Mouse (Mus musculus): ENCODE measurements around the gene Kdm4a. TPM values are rescaled to one million over a fixed set of nuclear protein-coding genes. Genes with fewer than 3 reads are reported as not detected.
A peak's percentile ranks its signal among the peaks of the same experiment; 100 is the strongest.

The Kdm4a gene
- polyA plus RNA-seq, 1 experiment from 2014 or later, result 64.8 TPM

GRCm38 (mm10) chr4:118135414-118135813, 44.4 kb downstream of the Kdm4a start:
- Histone ChIP-seq H3K36me3 (peaks cover 42% of the 10 kb centered on the region), H3K27me3 (no peaks in the 10 kb centered on the region), H3K9me3 (no peaks in the 10 kb centered on the region), H3K9ac (replicated peaks) (peak overlapping the region; percentile 63; the same call in 1 of the 2 replicates), H3K27ac (no peak overlapping the region; the same call in 1 of the 2 replicates), H3K4me2 (replicated peaks) (peak overlapping the region; percentile 79), H3K4me3 (replicated peaks) (peak overlapping the region; percentile 94), H3K4me1 (replicated peaks) (peaks cover 28% of the 10 kb centered on the region)
- ATAC-seq, result no peak
- 97% methylated on average over 1 of the region's 1 CpGs for WGBS

- Histone ChIP-seq H3K9me3 (no peaks in the 10 kb centered on the region), H3K27me3 (no peaks in the 10 kb centered on the region), H3K27ac (peak within 1 kb of the TSS; percentile 85), H3K9ac (replicated peaks) (peak within 1 kb of the TSS; percentile 89), H3K4me2 (replicated peaks) (peak within 1 kb of the TSS; percentile 79), H3K36me3 (peaks cover 35% of the 10 kb centered on the region), H3K4me3 (replicated peaks) (peak within 1 kb of the TSS; percentile 94), H3K4me1 (replicated peaks) (peaks cover 28% of the 10 kb centered on the region)
- WGBS, result under 1% methylated on average over 84 of the region's 84 CpGs
- ATAC-seq, result peak; percentile 99
Observed at GRCm38 (mm10) chr4:118134485-118135365, 45.1 kb downstream of the Kdm4a start, which contains the start of gene St3gal3. Gene St3gal3, minus strand, starts transcription at chr4:118134914.

- ATAC-seq, result no peak
- no peaks in the 10 kb centered on the region for H3K27me3 ChIP-seq
- H3K4me3 ChIP-seq (replicated peaks), result no peak overlapping the region
- H3K36me3 ChIP-seq, result peaks cover 5% of the 10 kb centered on the region
- H3K9ac ChIP-seq (replicated peaks), result no peak overlapping the region
- H3K9me3 ChIP-seq, result no peaks in the 10 kb centered on the region
- peaks cover 33% of the 10 kb centered on the region for H3K4me1 ChIP-seq (replicated peaks)
- H3K27ac ChIP-seq, result no peak overlapping the region
- 88% methylated on average over 5 of the region's 5 CpGs for WGBS
- H3K4me2 ChIP-seq (replicated peaks), result no peak overlapping the region
Observed at GRCm38 (mm10) chr4:118131329-118131728, 48.5 kb downstream of the Kdm4a start.

- H3K9ac ChIP-seq (replicated peaks), result no peak overlapping the region
- 90% methylated on average over 14 of the region's 14 CpGs for WGBS
- no peaks in the 10 kb centered on the region for H3K9me3 ChIP-seq
- no peaks in the 10 kb centered on the region for H3K27me3 ChIP-seq
- H3K4me2 ChIP-seq (replicated peaks), result no peak overlapping the region
- H3K27ac ChIP-seq, result no peak overlapping the region
- 0 out of 2 replicates have a peak, but pooled peaks cover 5% of the 10 kb centered on the region for H3K4me1 ChIP-seq (replicated peaks)
- H3K36me3 ChIP-seq, result no peaks in the 10 kb centered on the region; the same call in 1 of the 2 replicates
- no peak overlapping the region for H3K4me3 ChIP-seq (replicated peaks)
- ATAC-seq, result no peak
Observed at GRCm38 (mm10) chr4:118123030-118123704, 56.7 kb downstream of the Kdm4a start.

GRCm38 (mm10) chr4:118122078-118122477, 57.8 kb downstream of the Kdm4a start:
- Histone ChIP-seq H3K27ac (no peak overlapping the region), H3K9ac (replicated peaks) (no peak overlapping the region), H3K27me3 (no peaks in the 10 kb centered on the region), H3K4me3 (replicated peaks) (no peak overlapping the region), H3K36me3 (no peaks in the 10 kb centered on the region; the same call in 1 of the 2 replicates), H3K9me3 (no peaks in the 10 kb centered on the region; the same call in 1 of the 2 replicates), H3K4me2 (replicated peaks) (no peak overlapping the region), H3K4me1 (replicated peaks) (no peaks in the 10 kb centered on the region)
- ATAC-seq, result no peak
- 84% methylated on average over 10 of the region's 10 CpGs for WGBS

- H3K9me3 ChIP-seq, result no peaks in the 10 kb centered on the region; the same call in 1 of the 2 replicates
- H3K36me3 ChIP-seq, result no peaks in the 10 kb centered on the region; the same call in 1 of the 2 replicates
- no peak overlapping the region for H3K9ac ChIP-seq (replicated peaks)
- 95% methylated on average over 10 of the region's 10 CpGs for WGBS
- H3K27me3 ChIP-seq, result no peaks in the 10 kb centered on the region
- H3K27ac ChIP-seq, result no peak overlapping the region
- H3K4me1 ChIP-seq (replicated peaks), result no peaks in the 10 kb centered on the region
- H3K4me3 ChIP-seq (replicated peaks), result no peak overlapping the region
- no peak for ATAC-seq
- no peak overlapping the region for H3K4me2 ChIP-seq (replicated peaks)
Observed at GRCm38 (mm10) chr4:118117565-118117964, 62.3 kb downstream of the Kdm4a start.

GRCm38 (mm10) chr4:118116098-118116497, 63.7 kb downstream of the Kdm4a start:
- H3K4me3 ChIP-seq (replicated peaks), result no peak overlapping the region
- no peak overlapping the region for H3K27ac ChIP-seq
- H3K9me3 ChIP-seq, result no peaks in the 10 kb centered on the region; the same call in 1 of the 2 replicates
- no peak overlapping the region for H3K4me2 ChIP-seq (replicated peaks)
- no peaks in the 10 kb centered on the region for H3K4me1 ChIP-seq (replicated peaks)
- H3K9ac ChIP-seq (replicated peaks), result no peak overlapping the region
- no peaks in the 10 kb centered on the region for H3K36me3 ChIP-seq
- no peaks in the 10 kb centered on the region for H3K27me3 ChIP-seq
- ATAC-seq, result no peak
- WGBS, result 93% methylated on average over 11 of the region's 11 CpGs

GRCm38 (mm10) chr4:118115132-118115531, 64.7 kb downstream of the Kdm4a start:
- Histone ChIP-seq H3K27ac (no peak overlapping the region), H3K4me2 (replicated peaks) (no peak overlapping the region), H3K9me3 (no peaks in the 10 kb centered on the region; the same call in 1 of the 2 replicates), H3K36me3 (no peaks in the 10 kb centered on the region), H3K4me1 (replicated peaks) (no peaks in the 10 kb centered on the region), H3K9ac (replicated peaks) (no peak overlapping the region), H3K4me3 (replicated peaks) (no peak overlapping the region), H3K27me3 (no peaks in the 10 kb centered on the region)
- no peak for ATAC-seq
- 95% methylated on average over 7 of the region's 7 CpGs for WGBS

GRCm38 (mm10) chr4:118112601-118113000, 67.2 kb downstream of the Kdm4a start:
- Histone ChIP-seq H3K36me3 (no peaks in the 10 kb centered on the region), H3K4me2 (replicated peaks) (no peak overlapping the region), H3K9me3 (no peaks in the 10 kb centered on the region; the same call in 1 of the 2 replicates), H3K27ac (no peak overlapping the region), H3K4me3 (replicated peaks) (no peak overlapping the region), H3K9ac (replicated peaks) (no peak overlapping the region), H3K27me3 (no peaks in the 10 kb centered on the region), H3K4me1 (replicated peaks) (no peaks in the 10 kb centered on the region)
- no peak for ATAC-seq
- 82% methylated on average over 12 of the region's 12 CpGs for WGBS

GRCm38 (mm10) chr4:118109649-118110048, 70.2 kb downstream of the Kdm4a start:
- WGBS, result 94% methylated on average over 13 of the region's 13 CpGs
- H3K36me3 ChIP-seq, result no peaks in the 10 kb centered on the region
- H3K27me3 ChIP-seq, result no peaks in the 10 kb centered on the region
- no peaks in the 10 kb centered on the region for H3K9me3 ChIP-seq
- ATAC-seq, result no peak
- H3K4me2 ChIP-seq (replicated peaks), result no peak overlapping the region
- no peak overlapping the region for H3K27ac ChIP-seq
- no peak overlapping the region for H3K4me3 ChIP-seq (replicated peaks)
- H3K4me1 ChIP-seq (replicated peaks), result no peaks in the 10 kb centered on the region
- no peak overlapping the region for H3K9ac ChIP-seq (replicated peaks)

GRCm38 (mm10) chr4:118108779-118109178, 71.1 kb downstream of the Kdm4a start:
- H3K9me3 ChIP-seq, result no peaks in the 10 kb centered on the region
- H3K4me3 ChIP-seq (replicated peaks), result no peak overlapping the region
- no peak overlapping the region for H3K9ac ChIP-seq (replicated peaks)
- no peak overlapping the region for H3K4me2 ChIP-seq (replicated peaks)
- no peak overlapping the region for H3K27ac ChIP-seq
- H3K27me3 ChIP-seq, result no peaks in the 10 kb centered on the region
- ATAC-seq, result no peak
- no peaks in the 10 kb centered on the region for H3K36me3 ChIP-seq
- 73% methylated on average over 7 of the region's 7 CpGs for WGBS
- H3K4me1 ChIP-seq (replicated peaks), result no peaks in the 10 kb centered on the region

Data from midbrain, embryonic 13.5 days (tissue).